Mouse (Mus musculus) limb, embryonic 14.5 days (tissue): ENCODE results near the gene D430041D05Rik. TPM values are rescaled to one million over a fixed set of nuclear protein-coding genes. Genes with fewer than 3 reads are reported as not detected.

ENCODE experiments used
- ATAC-seq: fragments of 200-750 bp; cut with Nextera tagmentation; 2 replicates; pipeline ENCODE4 v1.8.0; 2017; ENCODE audit warnings: low read depth, moderate number of reproducible peaks, moderate TSS enrichment; ENCODE audit not compliant: low FRiP score
- DNase-seq: peaks from one replicate; pipeline ENCODE4 v3.0.0-alpha.2; 2015; ENCODE audit warnings: low spot score
- H3K27ac ChIP-seq: fragments of 300-500 bp; sonication (generic); replicated peaks from 2 replicates; pipeline ENCODE4 v1.5.1; 2014; ENCODE audit warnings: low read depth, mild to moderate bottlenecking, low read length, moderate library complexity, mixed read lengths
- H3K27me3 ChIP-seq: fragments of 300-500 bp; sonication (generic); 2 replicates; pipeline ENCODE4 v1.6.1; 2014; ENCODE audit warnings: low read length, mixed read lengths; ENCODE audit not compliant: control insufficient read depth, insufficient read depth
- H3K36me3 ChIP-seq: fragments of 300-500 bp; sonication (generic); 2 replicates; pipeline ENCODE4 v1.6.1; 2014; ENCODE audit warnings: mild to moderate bottlenecking, low read length, moderate library complexity, mixed read lengths; ENCODE audit not compliant: control insufficient read depth, insufficient read depth
- H3K4me1 ChIP-seq: fragments of 300-500 bp; sonication (generic); 2 replicates; pipeline ENCODE4 v1.6.1; 2014; ENCODE audit warnings: antibody characterized with exemption, low read length, mixed read lengths; ENCODE audit not compliant: control insufficient read depth, insufficient read depth
- H3K4me2 ChIP-seq: fragments of 300-500 bp; sonication (generic); replicated peaks from 2 replicates; pipeline ENCODE4 v1.6.1; 2014; ENCODE audit warnings: low read depth, mild to moderate bottlenecking, low read length, moderate library complexity; ENCODE audit not compliant: severe bottlenecking
- H3K4me3 ChIP-seq: fragments of 300-500 bp; sonication (generic); replicated peaks from 2 replicates; pipeline ENCODE4 v1.5.1; 2014; ENCODE audit warnings: low read length
- H3K9ac ChIP-seq: fragments of 300-500 bp; sonication (generic); 2 replicates; pipeline ENCODE4 v1.6.1; 2014; ENCODE audit warnings: mild to moderate bottlenecking, low read depth, low read length, moderate library complexity; ENCODE audit not compliant: severe bottlenecking
- H3K9me3 ChIP-seq: fragments of 300-500 bp; sonication (generic); 2 replicates; pipeline ENCODE4 v1.6.1; 2016; ENCODE audit warnings: low read length; ENCODE audit not compliant: control insufficient read depth
- POLR2A ChIP-seq: fragments of 200-500 bp; IDR thresholded peaks from 2 replicates; pipeline ENCODE4 v1.8.0; 2012; ENCODE audit warnings: inconsistent platforms, mild to moderate bottlenecking, moderate library complexity, borderline replicate concordance; ENCODE audit not compliant: insufficient read depth, insufficient read length; ENCODE audit errors: extremely low read depth
- WGBS: fragments of 180-500 bp; shearing (Covaris S2); extraction: QIAGEN DNeasy Blood & Tissue Kit; methylation state at CpG from one replicate; pipeline ENCODE4 v1.1.7; 2014; 5-methylcytosine and 5-hydroxymethylcytosine counted together
- polyA plus RNA-seq, 2 experiments: library from polyadenylated mRNA; depleted of rRNA in 1 of 2; stranded (reverse) in 1 of 2; unstranded in 1 of 2; fragments of >200 nt; fragmentation: Nextera tagmentation in 1 of 2; extraction: Ambion mirVana in 1 of 2; gene quantifications; 2 replicates each; pipeline versions ENCODE4 v1.2.1 to v1.2.3; 2012 to 2014

Gene D430041D05Rik
- polyA plus RNA-seq, 2 experiments = 1.1 TPM

DNA sequence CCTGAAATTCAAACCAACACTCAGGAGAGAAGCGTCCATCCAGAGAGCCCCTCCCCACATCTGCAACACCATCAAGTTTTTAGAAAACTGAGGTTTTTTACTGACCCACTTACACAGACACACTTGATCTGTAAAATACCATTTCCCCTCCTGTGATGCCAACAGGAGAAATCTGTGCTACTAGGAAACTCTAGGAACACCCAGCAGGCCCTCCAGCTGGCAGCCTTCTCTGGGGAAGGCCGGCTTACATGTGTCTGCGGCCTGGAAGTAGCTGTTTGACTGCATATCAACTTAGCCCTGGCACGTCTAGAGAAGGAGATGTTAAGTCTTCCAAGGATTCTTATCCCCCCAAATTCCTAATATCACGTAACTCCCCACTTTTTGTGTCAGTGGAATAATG, 105.1 kb downstream of the D430041D05Rik start:
- no peaks in the 10 kb centered on the region for H3K36me3 ChIP-seq
- no peak for DNase-seq
- H3K27me3 ChIP-seq = no peaks in the 10 kb centered on the region
- no peak for ATAC-seq
- H3K4me1 ChIP-seq = no peaks in the 10 kb centered on the region
- TF ChIP-seq POLR2A = no peak
- H3K4me2 ChIP-seq = no peak overlapping the region
- H3K9ac ChIP-seq = no peak overlapping the region
- no peak overlapping the region for H3K27ac ChIP-seq
- WGBS = 70% methylated on average over 5 of the region's 5 CpGs
- H3K4me3 ChIP-seq = no peak overlapping the region
- no peaks in the 10 kb centered on the region for H3K9me3 ChIP-seq

DNA sequence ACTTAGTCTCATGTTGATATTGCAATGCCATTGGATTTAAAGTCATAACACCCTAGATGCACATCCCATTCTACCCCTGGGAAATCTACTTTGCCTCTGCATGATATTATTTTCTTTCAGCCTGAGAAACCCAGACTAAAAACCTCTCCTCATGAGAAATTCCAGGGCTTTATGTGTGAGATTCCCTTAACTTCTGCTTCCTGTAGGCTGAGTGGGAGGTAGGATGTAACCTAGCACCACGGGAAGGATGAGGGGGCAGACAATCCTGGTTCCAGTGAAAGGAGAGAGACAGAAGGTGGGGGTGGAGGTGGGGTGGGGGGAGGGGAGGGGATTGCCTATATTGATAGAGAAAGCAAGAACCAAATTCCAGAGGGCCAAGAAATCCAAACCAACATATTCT, 110.9 kb downstream of the D430041D05Rik start:
- DNase-seq = no peak

DNA sequence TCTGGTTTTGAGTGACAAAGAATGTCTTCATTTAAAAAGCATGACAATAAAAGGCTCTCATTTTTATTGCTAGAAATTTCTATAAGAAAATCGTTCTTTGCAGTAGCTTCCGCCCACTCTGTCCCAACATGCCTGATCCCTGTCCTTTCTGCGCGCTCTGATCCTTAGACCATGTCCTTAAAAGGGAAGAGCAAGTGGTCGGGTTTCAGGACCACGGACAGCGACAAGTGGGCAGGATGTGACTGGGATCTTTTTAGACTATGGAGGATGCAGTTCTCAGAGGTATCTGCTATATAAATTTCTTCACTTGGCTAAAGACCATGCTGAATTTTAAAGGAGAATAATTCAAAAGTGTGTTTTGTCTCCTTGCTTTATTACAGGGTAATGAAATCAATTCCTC, 111.7 kb downstream of the D430041D05Rik start:
- Histone ChIP-seq H3K27me3 (no peaks in the 10 kb centered on the region), H3K9ac (no peak overlapping the region), H3K4me2 (no peak overlapping the region), H3K4me3 (no peak overlapping the region), H3K4me1 (no peaks in the 10 kb centered on the region), H3K36me3 (no peaks in the 10 kb centered on the region), H3K27ac (no peak overlapping the region), H3K9me3 (no peaks in the 10 kb centered on the region)
- DNase-seq (peak; percentile 89), ATAC-seq (peak; percentile 57; the same call in 1 of the 2 replicates)
- WGBS = 10% methylated on average over 7 of the region's 7 CpGs
- TF ChIP-seq POLR2A = no peak

More for the DNA sequence above, 110.9 kb downstream of the D430041D05Rik start:
- Histone ChIP-seq H3K4me2 (no peak overlapping the region), H3K9me3 (no peaks in the 10 kb centered on the region), H3K36me3 (no peaks in the 10 kb centered on the region), H3K27me3 (no peaks in the 10 kb centered on the region), H3K4me1 (no peaks in the 10 kb centered on the region), H3K4me3 (no peak overlapping the region), H3K27ac (no peak overlapping the region), H3K9ac (no peak overlapping the region)
- ATAC-seq = no peak
- TF ChIP-seq POLR2A = no peak
- WGBS = 57% methylated on average over 1 of the region's 1 CpGs

DNA sequence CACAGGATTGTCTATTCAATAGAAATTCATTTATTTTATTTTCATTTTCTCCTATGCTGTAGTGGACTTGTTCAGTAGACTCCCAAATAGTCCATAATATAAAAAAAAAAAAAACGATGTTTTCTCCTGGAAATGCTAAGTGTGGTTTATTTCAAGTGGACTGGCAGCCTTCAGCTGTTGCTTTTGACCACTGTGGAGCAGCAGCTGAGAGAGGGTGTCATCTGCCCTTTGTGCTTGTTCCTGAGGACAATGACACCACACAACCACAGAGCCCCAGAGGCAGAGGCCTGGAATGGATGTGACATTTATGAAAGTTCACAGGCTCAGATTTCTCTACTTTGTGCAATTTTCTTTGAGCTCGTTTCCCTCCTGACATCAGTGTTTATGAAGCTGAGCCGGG, 124.0 kb downstream of the D430041D05Rik start:
- DNase-seq (no peak), ATAC-seq (no peak)
- Histone ChIP-seq H3K36me3 (no peaks in the 10 kb centered on the region), H3K9me3 (no peaks in the 10 kb centered on the region), H3K4me1 (no peaks in the 10 kb centered on the region), H3K4me3 (no peak overlapping the region), H3K27ac (no peak overlapping the region), H3K27me3 (no peaks in the 10 kb centered on the region), H3K9ac (no peak overlapping the region), H3K4me2 (no peak overlapping the region)
- TF ChIP-seq POLR2A = no peak
- WGBS = 68% methylated on average over 3 of the region's 3 CpGs

DNA sequence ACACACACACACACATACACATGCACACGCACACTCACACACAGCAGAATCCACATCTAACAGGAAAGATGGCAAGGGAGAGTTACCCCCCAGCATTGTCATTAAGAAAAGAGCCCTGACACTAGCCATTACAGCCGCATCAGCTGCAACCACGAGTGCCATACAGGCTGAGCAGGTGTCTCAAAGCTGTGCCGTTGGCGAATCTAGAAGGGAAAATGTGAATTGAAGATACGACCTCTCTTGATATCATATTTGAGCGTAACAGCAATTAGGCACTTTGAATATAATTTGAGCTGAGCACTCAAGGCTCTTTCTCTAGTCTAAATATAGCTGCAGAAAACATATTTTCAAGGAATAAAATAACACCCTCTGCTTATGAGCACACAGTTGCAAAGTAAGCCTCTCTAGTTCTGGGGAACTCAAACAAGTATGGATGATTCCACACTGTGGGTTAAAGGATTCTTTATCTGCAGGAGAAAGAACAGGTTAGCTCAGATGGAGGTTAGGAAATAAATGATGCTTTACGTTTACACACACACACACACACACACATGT, 127.3 kb downstream of the D430041D05Rik start:
- Histone ChIP-seq H3K36me3 (no peaks in the 10 kb centered on the region), H3K27me3 (no peaks in the 10 kb centered on the region), H3K4me3 (no peak overlapping the region), H3K9me3 (no peaks in the 10 kb centered on the region), H3K4me2 (no peak overlapping the region), H3K9ac (no peak overlapping the region), H3K4me1 (no peaks in the 10 kb centered on the region), H3K27ac (no peak overlapping the region)
- no peak for TF ChIP-seq POLR2A
- no peak for DNase-seq
- WGBS = 90% methylated on average over 8 of the region's 8 CpGs
- ATAC-seq = no peak

DNA sequence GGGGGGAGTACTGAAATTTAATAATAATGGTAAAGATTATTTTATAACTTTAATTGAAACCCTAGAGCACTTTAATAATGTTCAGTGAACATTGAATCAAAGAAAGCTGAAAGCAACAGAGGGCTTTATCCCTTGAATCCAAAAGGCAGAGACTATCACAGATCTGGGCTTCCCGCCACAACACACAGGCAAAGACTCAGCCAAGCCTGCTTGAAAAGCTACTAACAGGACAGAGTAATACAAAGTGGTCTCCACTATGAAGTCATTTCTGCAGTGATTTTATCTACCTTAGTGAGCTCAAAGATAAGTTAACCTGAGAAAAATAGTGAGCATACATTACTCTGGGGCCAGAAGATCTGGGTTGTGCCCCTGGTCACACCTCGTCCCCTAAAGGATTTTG, 128.0 kb downstream of the D430041D05Rik start:
- H3K4me1 ChIP-seq = no peaks in the 10 kb centered on the region
- no peak overlapping the region for H3K4me2 ChIP-seq
- H3K9me3 ChIP-seq = no peaks in the 10 kb centered on the region
- no peak overlapping the region for H3K27ac ChIP-seq
- TF ChIP-seq POLR2A = no peak
- ATAC-seq (no peak), DNase-seq (no peak)
- H3K36me3 ChIP-seq = no peaks in the 10 kb centered on the region
- H3K27me3 ChIP-seq = no peaks in the 10 kb centered on the region
- H3K9ac ChIP-seq = no peak overlapping the region
- no peak overlapping the region for H3K4me3 ChIP-seq
- 79% methylated on average over 2 of the region's 2 CpGs for WGBS
